Mouse (Mus musculus) liver, postnatal 0 days (tissue): ENCODE data around the gene Il17d.

Experiments
- CTCF ChIP-seq: sonication (generic); IDR thresholded peaks from 2 replicates; pipeline ENCODE4 v1.5.1; 2016; ENCODE audit warnings: antibody characterized with exemption, low read depth
- EP300 ChIP-seq: IDR thresholded peaks from 2 replicates; pipeline ENCODE4 v1.6.1; 2016; ENCODE audit warnings: antibody characterized with exemption, low read depth, mild to moderate bottlenecking

- TF ChIP-seq CTCF: no peak
- no peak for TF ChIP-seq EP300
Measured at GRCm38 (mm10) chr14:57574792-57575587, 50.4 kb downstream of the Il17d start.
